In the genomic region with DNA sequence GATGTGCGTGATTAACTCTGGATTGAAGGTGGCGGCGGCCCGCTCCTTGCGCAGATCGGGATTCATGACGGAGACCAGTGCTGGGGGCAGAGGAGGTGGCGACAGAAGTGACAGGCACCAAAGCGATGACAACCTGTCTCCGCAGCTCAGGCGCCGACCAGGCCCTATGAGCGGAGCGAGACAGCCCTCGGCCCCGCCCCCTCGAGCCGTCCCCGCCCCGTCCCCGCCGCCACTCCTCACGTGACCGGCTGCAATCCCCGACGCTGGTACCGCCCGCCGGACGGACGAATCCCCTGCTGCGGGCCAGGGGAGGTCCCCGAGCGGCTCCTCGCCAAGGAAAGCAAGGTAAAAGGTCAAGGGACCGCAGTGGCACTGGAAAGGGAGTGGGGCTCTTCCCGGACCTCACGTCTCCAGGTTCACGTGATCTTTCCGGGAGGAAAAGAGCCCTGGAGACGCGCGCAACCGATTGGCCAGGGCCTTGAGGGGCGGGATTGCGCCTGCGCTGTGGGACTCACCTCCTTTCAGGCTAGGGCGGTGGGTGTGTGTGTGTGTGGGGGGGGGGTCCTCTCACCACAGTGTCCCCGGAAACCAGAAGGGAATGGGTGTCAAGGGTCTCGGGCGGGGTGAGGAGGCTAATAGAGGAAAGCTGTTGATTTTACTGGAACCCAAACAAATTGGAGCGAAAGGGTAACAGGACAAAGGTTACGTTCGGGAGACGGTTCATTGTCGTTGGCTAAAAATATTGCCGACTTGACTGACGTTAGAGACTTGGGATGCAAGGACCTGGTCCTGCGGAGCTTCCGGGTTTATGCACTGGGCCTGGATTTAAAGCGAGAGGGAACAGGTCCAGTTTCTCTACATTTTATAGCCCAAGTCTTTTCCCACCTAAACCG, we compare ENCODE assay signal across 8 mouse cellular contexts. TPM values are rescaled to one million over a fixed set of nuclear protein-coding genes. Genes with fewer than 3 reads are reported as not detected.
DNase-seq lines count a peak whose midpoint lies in the region; ATAC-seq lines count a peak whose summit lies in the region.

A gene (plus strand): TSS at position 217 of the 893 bp plus-strand sequence.
A gene (minus strand): TSS at position 407 of the 893 bp plus-strand sequence.

- peak within 1 kb of the TSS; percentile 87 for H3K9ac ChIP-seq in heart, embryonic 14.5 days (ENCODE audit: low read length)
- H3K9ac ChIP-seq in liver, embryonic 13.5 days: peak within 1 kb of the TSS; percentile 87
- peak within 1 kb of the TSS; percentile 86 for H3K9ac ChIP-seq in stomach, embryonic 16.5 days (ENCODE audit: low read length)

- no peaks in the 10 kb centered on the region for H3K9me3 ChIP-seq in heart, embryonic 14.5 days (ENCODE audit: control insufficient read depth, low read length)
- H3K9me3 ChIP-seq in liver, embryonic 13.5 days (replicated peaks): no peaks in the 10 kb centered on the region
- H3K9me3 ChIP-seq in stomach, embryonic 16.5 days (replicated peaks; ENCODE audit: control insufficient read depth, low read length): no peaks in the 10 kb centered on the region

- DNase-seq in c-Kit-negative CD71-positive TER-119-positive erythroid progenitor cells, embryonic 14.5 days (ENCODE audit: low read depth, low spot score): peak; percentile 89
- peak; percentile 97 for DNase-seq in fibroblast of lung, adult 2 months (ENCODE audit: low read depth)
- DNase-seq in kidney, postnatal 14 days: peak; percentile 98
- peak; percentile 92 for DNase-seq in liver, embryonic 13.5 days
- DNase-seq in neural tube, embryonic 10.5 days (ENCODE audit: extremely low spot score, low spot score): peak; percentile 99

- peaks cover 4 to 9% of the 10 kb centered on the region in 2 experiments; a peak in 3 of 4 replicates for H3K4me1 ChIP-seq in heart, embryonic 14.5 days (ENCODE audit: control insufficient read depth in 2 of 2, insufficient read depth in 2 of 2, low read length in 2 of 2)
- H3K4me1 ChIP-seq in liver, embryonic 13.5 days (replicated peaks): peaks cover 63% of the 10 kb centered on the region
- H3K4me1 ChIP-seq in stomach, embryonic 16.5 days (ENCODE audit: control insufficient read depth, insufficient read depth, low read length): 0 out of 2 replicates have a peak, but pooled peaks cover 10% of the 10 kb centered on the region

- H3K36me3 ChIP-seq in heart, embryonic 14.5 days (ENCODE audit: control insufficient read depth, insufficient read depth, low read length): peaks cover 19% of the 10 kb centered on the region
- H3K36me3 ChIP-seq in liver, embryonic 13.5 days: peaks cover 3% of the 10 kb centered on the region; the same call in 1 of the 2 replicates
- H3K36me3 ChIP-seq in stomach, embryonic 16.5 days (ENCODE audit: control insufficient read depth, insufficient read depth, low read length): no peaks in the 10 kb centered on the region

- H3K27ac ChIP-seq in heart, embryonic 14.5 days (replicated peaks in 1 of 2; ENCODE audit: control insufficient read depth in 1 of 2, insufficient read depth in 1 of 2, low read depth in 2 of 2, low read length in 2 of 2): peak within 1 kb of the TSS; percentile 95 to 98
- peak within 1 kb of the TSS; percentile 88 for H3K27ac ChIP-seq in liver, embryonic 13.5 days
- peak within 1 kb of the TSS; percentile 98 for H3K27ac ChIP-seq in stomach, embryonic 16.5 days (ENCODE audit: low read length)

- peak; percentile 88 for ATAC-seq in CD4-positive, CD25-positive, alpha-beta regulatory T cell, adult 4 months
- peak; percentile 97 for ATAC-seq in heart, embryonic 14.5 days (ENCODE audit: insufficient number of reproducible peaks, insufficient read depth, low FRiP score, low read depth)
- peak; percentile 96 for ATAC-seq in liver, embryonic 13.5 days (ENCODE audit: low read depth)
- ATAC-seq in stomach, embryonic 16.5 days (ENCODE audit: insufficient read depth, low FRiP score): peak; percentile 98

- WGBS in heart, embryonic 14.5 days: 1% methylated on average over 61 of the region's 62 CpGs
- under 1% methylated on average over 61 of the region's 62 CpGs for WGBS in liver, embryonic 13.5 days (ENCODE audit: insufficient replicate concordance)
- WGBS in stomach, embryonic 16.5 days: under 1% methylated on average over 61 of the region's 62 CpGs

- H3K4me2 ChIP-seq in heart, embryonic 14.5 days (ENCODE audit: low read length): peak within 1 kb of the TSS; percentile 82
- H3K4me2 ChIP-seq in liver, embryonic 13.5 days: peak within 1 kb of the TSS; percentile 95
- peak within 1 kb of the TSS; percentile 66 for H3K4me2 ChIP-seq in stomach, embryonic 16.5 days (ENCODE audit: low read depth, low read length)

- H3K4me3 ChIP-seq in heart, embryonic 14.5 days (ENCODE audit: control insufficient read depth in 1 of 2, insufficient read depth in 1 of 2, low read depth in 1 of 2, low read length in 2 of 2): peak within 1 kb of the TSS; percentile 71 to 79
- peak within 1 kb of the TSS; percentile 80 for H3K4me3 ChIP-seq in liver, embryonic 13.5 days (replicated peaks)
- H3K4me3 ChIP-seq in stomach, embryonic 16.5 days (replicated peaks; ENCODE audit: low read length): peak within 1 kb of the TSS; percentile 89

- no peaks in the 10 kb centered on the region for H3K27me3 ChIP-seq in heart, embryonic 14.5 days (ENCODE audit: control insufficient read depth, insufficient read depth, low read length)
- no peaks in the 10 kb centered on the region for H3K27me3 ChIP-seq in liver, embryonic 13.5 days
- H3K27me3 ChIP-seq in stomach, embryonic 16.5 days (ENCODE audit: control insufficient read depth, insufficient read depth, low read length): no peaks in the 10 kb centered on the region

RNA-seq across cellular contexts. Expression of the first gene that starts in this region (rescaled TPM):
- polyA plus RNA-seq in CD4-positive, CD25-positive, alpha-beta regulatory T cell, adult 4 months (2017; shearing (Covaris generic)): 10 to 100 TPM; 44.6 to 49.5 TPM
- 85.1 and 89.4 TPM in 2 replicates for polyA plus RNA-seq in heart, embryonic 14.5 days (2014; fragmentation: Nextera tagmentation; extraction: Ambion mirVana)
- polyA plus RNA-seq in liver, embryonic 13.5 days (2015; fragmentation: Nextera tagmentation; extraction: Ambion mirVana): 35.2 and 38.4 TPM in 2 replicates
- 74.7 and 78.2 TPM in 2 replicates for polyA plus RNA-seq in stomach, embryonic 16.5 days (2015; fragmentation: Nextera tagmentation; extraction: Ambion mirVana)

RNA-seq across cellular contexts. Expression of the second gene that starts in this region (rescaled TPM):
- polyA plus RNA-seq in CD4-positive, CD25-positive, alpha-beta regulatory T cell, adult 4 months (2017; shearing (Covaris generic)): 10 to 100 TPM; 16.9 to 24.2 TPM
- 36.8 and 39.6 TPM in 2 replicates for polyA plus RNA-seq in heart, embryonic 14.5 days (2014; fragmentation: Nextera tagmentation; extraction: Ambion mirVana)
- polyA plus RNA-seq in liver, embryonic 13.5 days (2015; fragmentation: Nextera tagmentation; extraction: Ambion mirVana): 14.5 and 18.1 TPM in 2 replicates
- polyA plus RNA-seq in stomach, embryonic 16.5 days (2015; fragmentation: Nextera tagmentation; extraction: Ambion mirVana): 50.8 and 61.0 TPM in 2 replicates

Comparison
In these comparisons a context has a peak if more than half of its experiments do, and no peak if none do; other contexts are left out.
1. Peak in every context shown above with its lines: DNase-seq, ATAC-seq, H3K4me3 ChIP-seq and H3K27ac ChIP-seq.